Mouse (Mus musculus): ENCODE measurements around the gene Mybpc3. TPM values are rescaled to one million over a fixed set of nuclear protein-coding genes. Genes with fewer than 3 reads are reported as not detected.
A peak's percentile ranks its signal among the peaks of the same experiment; 100 is the strongest.

Gene Mybpc3
- polyA plus RNA-seq, 1 experiment from 2014 or later, result 0.14 TPM

DNA sequence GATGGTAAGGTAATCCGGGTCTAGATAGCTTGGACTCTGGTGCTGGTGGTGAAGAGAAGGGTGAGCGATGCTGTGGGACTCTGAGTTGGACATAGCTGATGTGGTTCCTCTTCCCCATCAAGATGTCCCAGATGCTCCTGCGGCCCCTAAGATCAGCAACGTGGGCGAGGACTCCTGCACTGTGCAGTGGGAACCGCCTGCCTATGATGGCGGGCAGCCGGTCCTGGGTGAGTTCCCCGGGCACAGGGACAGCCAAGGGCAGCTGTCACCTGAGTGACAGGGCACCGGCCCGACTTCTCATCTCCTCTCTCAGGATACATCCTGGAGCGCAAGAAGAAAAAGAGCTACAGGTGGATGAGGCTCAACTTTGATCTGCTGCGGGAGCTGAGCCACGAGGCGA, 13.3 kb downstream of the Mybpc3 start:
- H3K9ac ChIP-seq, result no peak overlapping the region
- no peak overlapping the region for H3K27ac ChIP-seq
- H3K9me3 ChIP-seq, result no peaks in the 10 kb centered on the region
- no peak overlapping the region for H3K4me2 ChIP-seq
- no peaks in the 10 kb centered on the region for H3K27me3 ChIP-seq
- no peaks in the 10 kb centered on the region for H3K36me3 ChIP-seq (replicated peaks)
- ATAC-seq (ENCODE audit: low FRiP score), result no peak
- 91% methylated on average over 15 of the region's 15 CpGs for WGBS
- no peaks in the 10 kb centered on the region for H3K4me1 ChIP-seq
- no peak overlapping the region for H3K4me3 ChIP-seq (replicated peaks)

DNA sequence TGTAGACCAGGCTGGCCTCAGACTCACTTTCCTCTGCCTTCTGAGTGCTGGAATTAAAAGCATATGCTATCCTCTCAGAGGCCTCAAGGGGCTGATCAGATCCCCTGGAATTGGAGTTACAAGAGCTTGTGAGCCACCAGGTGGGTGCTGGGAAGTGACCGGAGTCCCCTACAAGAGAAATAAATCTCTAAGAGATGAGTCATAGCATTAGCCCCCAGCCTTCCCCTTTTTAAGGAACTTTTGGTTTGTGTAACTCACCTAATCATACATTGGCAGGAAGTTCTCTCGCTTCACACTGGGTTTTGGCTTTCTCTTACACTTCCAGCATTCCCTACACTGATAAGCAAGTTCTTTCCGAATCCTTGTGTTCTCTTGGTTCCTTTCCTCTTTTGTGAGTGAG, 14.1 kb downstream of the Mybpc3 start:
- Histone ChIP-seq H3K36me3 (replicated peaks) (peaks cover 1% of the 10 kb centered on the region; the same call in 1 of the 2 replicates), H3K9me3 (no peaks in the 10 kb centered on the region), H3K4me2 (no peak overlapping the region), H3K27ac (no peak overlapping the region), H3K27me3 (no peaks in the 10 kb centered on the region), H3K9ac (no peak overlapping the region), H3K4me3 (replicated peaks) (no peak overlapping the region), H3K4me1 (no peaks in the 10 kb centered on the region)
- ATAC-seq (ENCODE audit: low FRiP score), result no peak
- 90% methylated on average over 3 of the region's 3 CpGs for WGBS

DNA sequence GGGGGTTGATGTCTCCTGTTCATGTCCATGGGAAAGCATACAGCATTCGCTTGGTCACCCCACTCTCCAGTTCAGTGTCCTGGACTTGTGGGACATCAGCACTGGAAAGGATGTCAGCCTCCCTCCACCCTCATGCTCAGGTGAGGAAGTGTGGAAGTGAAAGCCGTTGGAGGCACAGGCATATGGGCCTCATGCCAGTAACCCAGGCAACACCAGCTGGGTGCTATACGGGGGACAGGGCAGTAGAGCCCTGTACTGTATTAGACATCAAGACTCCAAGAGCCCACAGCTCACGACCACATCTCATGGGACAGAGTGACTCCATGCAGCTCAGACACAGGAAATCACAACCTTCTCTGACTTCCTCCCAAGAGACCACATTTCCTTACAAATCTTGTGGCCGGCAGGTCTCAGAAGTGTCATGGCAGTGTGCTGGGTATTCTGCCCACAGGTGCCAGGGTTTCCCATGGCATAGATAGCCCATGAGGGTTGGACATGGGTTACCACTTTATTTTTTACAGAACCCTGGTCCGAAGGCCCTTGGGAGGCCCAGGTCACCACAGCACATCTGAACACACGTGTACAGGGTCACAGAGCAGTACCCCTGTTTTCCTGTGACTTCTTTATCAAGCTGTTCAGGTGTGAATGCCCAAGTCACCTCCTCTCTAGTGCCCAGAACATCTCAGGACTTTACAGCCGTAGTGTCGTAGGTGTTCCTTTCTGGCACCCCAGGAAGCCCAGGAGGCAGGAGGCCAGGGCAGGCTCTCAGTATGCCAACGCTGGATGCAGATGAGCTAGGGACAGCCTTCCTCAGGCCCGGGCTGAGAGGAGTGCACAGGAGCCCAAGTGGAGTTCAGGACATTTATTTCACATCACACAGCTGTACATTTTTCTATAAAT, 18.8 kb downstream of the Mybpc3 start:
- H3K4me3 ChIP-seq (replicated peaks), result no peak overlapping the region
- H3K36me3 ChIP-seq (replicated peaks), result peaks cover 46% of the 10 kb centered on the region
- H3K27me3 ChIP-seq, result no peaks in the 10 kb centered on the region
- H3K9me3 ChIP-seq, result no peaks in the 10 kb centered on the region
- 0 out of 2 replicates have a peak, but pooled peaks have one; percentile 18 for ATAC-seq (ENCODE audit: low FRiP score)
- H3K9ac ChIP-seq, result no peak overlapping the region
- no peaks in the 10 kb centered on the region for H3K4me1 ChIP-seq
- no peak overlapping the region for H3K4me2 ChIP-seq
- 90% methylated on average over 11 of the region's 11 CpGs for WGBS
- H3K27ac ChIP-seq, result no peak overlapping the region

GRCm38 (mm10) chr2:91137481-91137880, 19.5 kb downstream of the Mybpc3 start:
- peaks cover 53% of the 10 kb centered on the region for H3K36me3 ChIP-seq (replicated peaks)
- WGBS, result 85% methylated on average over 6 of the region's 6 CpGs
- H3K4me2 ChIP-seq, result no peak overlapping the region
- H3K27ac ChIP-seq, result no peak overlapping the region
- no peak overlapping the region for H3K4me3 ChIP-seq (replicated peaks)
- H3K4me1 ChIP-seq, result no peaks in the 10 kb centered on the region
- no peaks in the 10 kb centered on the region for H3K9me3 ChIP-seq
- H3K27me3 ChIP-seq, result no peaks in the 10 kb centered on the region
- no peak overlapping the region for H3K9ac ChIP-seq
- no peak for ATAC-seq (ENCODE audit: low FRiP score)

- Histone ChIP-seq H3K27me3 (no peaks in the 10 kb centered on the region), H3K4me1 (no peaks in the 10 kb centered on the region), H3K9ac (no peak overlapping the region), H3K4me3 (replicated peaks) (no peak overlapping the region), H3K9me3 (no peaks in the 10 kb centered on the region), H3K4me2 (no peak overlapping the region), H3K27ac (no peak overlapping the region), H3K36me3 (replicated peaks) (peaks cover 67% of the 10 kb centered on the region)
- WGBS, result 79% methylated on average over 5 of the region's 5 CpGs
- ATAC-seq (ENCODE audit: low FRiP score), result no peak
These were observed 21.4 kb downstream of the Mybpc3 start for GRCm38 (mm10) chr2:91139311-91139710.

- Histone ChIP-seq H3K4me1 (no peaks in the 10 kb centered on the region), H3K9ac (no peak overlapping the region), H3K27me3 (no peaks in the 10 kb centered on the region), H3K27ac (no peak overlapping the region), H3K9me3 (no peaks in the 10 kb centered on the region), H3K4me2 (no peak overlapping the region), H3K4me3 (replicated peaks) (no peak overlapping the region), H3K36me3 (replicated peaks) (peaks cover 70% of the 10 kb centered on the region)
- WGBS, result 65% methylated on average over 8 of the region's 8 CpGs
- no peak for ATAC-seq (ENCODE audit: low FRiP score)
These were observed 21.8 kb downstream of the Mybpc3 start for GRCm38 (mm10) chr2:91139764-91140163.

DNA sequence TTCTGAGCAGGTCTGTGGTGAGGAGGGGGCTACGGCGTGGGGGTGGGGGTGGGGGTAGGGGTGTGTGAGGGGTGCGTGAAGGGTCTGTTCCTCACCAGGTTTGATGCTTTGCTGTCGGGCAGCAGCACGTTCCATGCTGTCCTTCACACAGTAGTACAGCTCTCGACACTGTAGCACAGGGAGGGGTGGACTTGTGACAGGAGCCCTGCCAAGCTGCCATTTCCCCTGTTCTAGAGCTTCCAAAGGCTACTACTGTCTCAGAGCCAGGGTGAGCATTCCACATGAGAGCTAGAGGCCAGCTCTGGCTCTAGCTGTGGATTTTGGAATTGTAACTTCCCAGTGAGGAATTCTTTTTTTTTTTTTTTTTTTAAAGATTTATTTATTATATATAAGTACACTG, 25.0 kb downstream of the Mybpc3 start:
- no peak for ATAC-seq (ENCODE audit: low FRiP score)
- H3K36me3 ChIP-seq (replicated peaks), result peaks cover 78% of the 10 kb centered on the region

GRCm38 (mm10) chr2:91143401-91143800, 25.5 kb downstream of the Mybpc3 start:
- Histone ChIP-seq H3K36me3 (replicated peaks) (peaks cover 74% of the 10 kb centered on the region), H3K27ac (no peak overlapping the region), H3K4me1 (no peaks in the 10 kb centered on the region), H3K4me2 (no peak overlapping the region), H3K27me3 (no peaks in the 10 kb centered on the region), H3K4me3 (replicated peaks) (no peak overlapping the region), H3K9me3 (no peaks in the 10 kb centered on the region), H3K9ac (no peak overlapping the region)
- 98% methylated on average over 11 of the region's 11 CpGs for WGBS
- no peak for ATAC-seq (ENCODE audit: low FRiP score)

More for the DNA sequence above, 25.0 kb downstream of the Mybpc3 start:
- 92% methylated on average over 6 of the region's 6 CpGs for WGBS
- no peaks in the 10 kb centered on the region for H3K27me3 ChIP-seq
- no peak overlapping the region for H3K9ac ChIP-seq
- no peak overlapping the region for H3K4me2 ChIP-seq
- no peaks in the 10 kb centered on the region for H3K4me1 ChIP-seq
- H3K27ac ChIP-seq, result no peak overlapping the region
- H3K9me3 ChIP-seq, result no peaks in the 10 kb centered on the region
- no peak overlapping the region for H3K4me3 ChIP-seq (replicated peaks)

DNA sequence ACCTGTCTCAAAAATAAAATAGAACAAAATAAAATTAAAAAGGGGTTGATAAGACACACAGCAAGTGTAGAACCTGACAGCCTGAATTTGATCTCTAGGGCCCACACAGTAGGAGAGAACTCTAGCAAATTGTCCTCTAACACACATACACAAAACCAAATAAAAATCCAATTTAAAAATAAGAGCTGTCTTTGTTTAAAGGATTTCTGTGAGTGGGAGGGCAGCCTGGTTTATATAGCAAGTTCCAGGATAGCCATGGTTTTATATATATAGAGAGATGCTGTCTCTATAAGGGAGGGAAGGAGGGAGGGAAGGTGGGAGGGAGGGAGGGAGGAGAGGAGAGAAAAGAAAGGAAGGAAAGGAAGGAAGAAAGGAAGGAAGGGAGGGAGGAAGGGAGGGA, 30.2 kb downstream of the Mybpc3 start:
- Histone ChIP-seq H3K27me3 (no peaks in the 10 kb centered on the region), H3K4me3 (replicated peaks) (no peak overlapping the region), H3K27ac (no peak overlapping the region), H3K4me2 (no peak overlapping the region), H3K4me1 (no peaks in the 10 kb centered on the region), H3K36me3 (replicated peaks) (peaks cover 60% of the 10 kb centered on the region), H3K9me3 (no peaks in the 10 kb centered on the region), H3K9ac (no peak overlapping the region)
- no peak for ATAC-seq (ENCODE audit: low FRiP score)

DNA sequence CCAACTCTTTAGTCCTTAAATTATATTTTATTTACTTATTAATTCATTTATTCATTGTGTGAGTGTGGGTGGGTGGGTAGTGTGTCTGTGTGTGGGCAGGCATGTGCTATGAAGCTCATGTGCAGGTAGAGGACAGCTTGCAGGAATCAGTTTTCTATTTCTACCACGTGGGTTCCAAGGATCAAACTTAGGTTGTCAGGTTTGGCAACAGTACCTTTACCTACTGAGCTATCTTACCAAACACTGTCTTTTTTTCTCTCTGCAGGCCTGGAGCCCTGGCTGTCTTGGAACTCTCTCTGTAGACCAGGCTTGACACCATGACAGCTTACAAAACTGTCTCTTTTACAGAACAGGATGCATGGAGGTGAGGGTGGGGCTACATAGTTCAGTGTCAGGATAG, 33.4 kb downstream of the Mybpc3 start:
- no peak overlapping the region for H3K4me2 ChIP-seq
- ATAC-seq (ENCODE audit: low FRiP score), result no peak
- 85% methylated on average over 1 of the region's 1 CpGs for WGBS
- peaks cover 62% of the 10 kb centered on the region for H3K36me3 ChIP-seq (replicated peaks)
- H3K9ac ChIP-seq, result no peak overlapping the region
- H3K9me3 ChIP-seq, result no peaks in the 10 kb centered on the region
- H3K27me3 ChIP-seq, result no peaks in the 10 kb centered on the region
- no peak overlapping the region for H3K27ac ChIP-seq
- H3K4me1 ChIP-seq, result no peaks in the 10 kb centered on the region
- no peak overlapping the region for H3K4me3 ChIP-seq (replicated peaks)

DNA sequence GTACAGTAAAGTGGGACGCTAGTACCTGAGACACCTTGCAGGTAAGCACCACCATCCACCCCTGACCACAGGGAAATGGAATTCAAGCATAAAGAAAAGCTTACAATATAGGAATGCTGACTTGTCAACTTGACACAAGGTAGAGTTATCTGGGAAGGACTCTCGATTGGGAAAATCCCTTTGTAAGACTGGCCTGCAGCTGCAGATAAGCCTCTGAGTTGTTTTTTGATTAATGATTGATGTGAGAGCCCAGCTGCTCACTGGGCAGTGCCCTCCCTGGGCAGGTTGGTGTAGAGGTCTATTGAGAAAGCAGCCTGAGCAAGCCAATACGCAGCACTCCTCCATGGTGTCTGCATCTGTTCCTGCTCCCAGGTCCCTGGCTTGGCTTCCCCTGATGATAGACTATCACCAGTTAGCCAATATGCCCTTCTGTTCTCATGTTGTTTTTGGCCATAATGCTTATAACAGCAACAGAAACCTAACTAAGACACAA, 35.0 kb downstream of the Mybpc3 start:
- H3K4me3 ChIP-seq (replicated peaks), result no peak overlapping the region
- H3K9ac ChIP-seq, result no peak overlapping the region
- H3K27me3 ChIP-seq, result no peaks in the 10 kb centered on the region
- H3K36me3 ChIP-seq (replicated peaks), result peaks cover 73% of the 10 kb centered on the region
- H3K4me2 ChIP-seq, result no peak overlapping the region
- 89% methylated on average over 3 of the region's 3 CpGs for WGBS
- no peaks in the 10 kb centered on the region for H3K9me3 ChIP-seq
- ATAC-seq (ENCODE audit: low FRiP score), result no peak
- H3K4me1 ChIP-seq, result no peaks in the 10 kb centered on the region
- no peak overlapping the region for H3K27ac ChIP-seq

DNA sequence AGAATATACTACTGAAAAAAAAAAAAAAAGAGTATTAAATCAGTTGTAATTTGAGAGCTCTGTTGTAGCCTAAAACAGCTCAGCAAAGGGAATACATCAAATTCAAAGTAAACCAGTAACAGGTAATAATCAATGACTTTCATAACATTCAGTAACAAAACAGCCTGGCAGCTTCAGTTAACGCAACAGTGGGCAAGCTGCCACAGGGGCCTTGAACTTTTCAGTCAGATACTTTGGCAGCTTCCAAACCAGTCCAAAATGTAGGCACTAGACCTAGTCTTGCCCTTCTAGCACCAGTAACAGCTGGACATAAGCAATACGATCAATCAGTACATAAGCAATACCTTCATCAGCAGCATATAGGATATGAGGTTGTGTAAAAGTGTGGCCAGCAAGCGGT, 36.1 kb downstream of the Mybpc3 start:
- Histone ChIP-seq H3K4me3 (replicated peaks) (no peak overlapping the region), H3K36me3 (replicated peaks) (peaks cover 76% of the 10 kb centered on the region), H3K27me3 (no peaks in the 10 kb centered on the region), H3K27ac (no peak overlapping the region), H3K4me1 (no peaks in the 10 kb centered on the region), H3K9me3 (no peaks in the 10 kb centered on the region), H3K4me2 (no peak overlapping the region), H3K9ac (no peak overlapping the region)
- ATAC-seq (ENCODE audit: low FRiP score), result no peak
- 96% methylated on average over 3 of the region's 3 CpGs for WGBS

All from forebrain, embryonic 12.5 days (tissue).